In genomic region chr6:71877965-71878760, GRCm38 (mm10) we compare ENCODE assay signal across 1 mouse cellular context.
TF ChIP-seq lines count a peak whose summit lies in the region.

No protein-coding gene starts in this region.

TF ChIP-seq in MEL, 35 proteins besides CTCF, POLR2A, EP300 and RAD21 (continued from another document):
- TF ChIP-seq GABPA (IDR thresholded peaks at IDR 0.05; ENCODE audit: low read depth, low read length): no peak
- TF ChIP-seq ZKSCAN1 (IDR thresholded peaks at IDR 0.05; ENCODE audit: low read depth, low read length): no peak
- TF ChIP-seq SIN3A (IDR thresholded peaks at IDR 0.05; ENCODE audit: low read length): peak; percentile 43; the same call in 1 of the 2 replicates
- peak; percentile 57 for TF ChIP-seq ETS1 (IDR thresholded peaks at IDR 0.05; ENCODE audit: low read depth, low read length)
- TF ChIP-seq TBP (IDR thresholded peaks at IDR 0.05; ENCODE audit: low read depth, low read length): no peak
- TF ChIP-seq MAX (IDR thresholded peaks at IDR 0.05; ENCODE audit: low read length): no peak
- no peak for TF ChIP-seq TAL1 (IDR thresholded peaks at IDR 0.05; ENCODE audit: low read length)
- peak; percentile 90 for TF ChIP-seq RCOR1 (IDR thresholded peaks at IDR 0.05; ENCODE audit: low read depth, low read length)
- TF ChIP-seq BHLHE40 (IDR thresholded peaks at IDR 0.05; ENCODE audit: borderline replicate concordance, low read depth, low read length): no peak
- TF ChIP-seq ZMIZ1 (IDR thresholded peaks at IDR 0.05; ENCODE audit: low read depth, low read length): no peak; the same call in 1 of the 2 replicates
- TF ChIP-seq HCFC1 (IDR thresholded peaks at IDR 0.05; ENCODE audit: low read depth, low read length): no peak
- TF ChIP-seq MYB (IDR thresholded peaks at IDR 0.05; ENCODE audit: low read depth, low read length): no peak
- peak; percentile 38; the same call in 1 of the 2 replicates for TF ChIP-seq MAFK (IDR thresholded peaks at IDR 0.05; ENCODE audit: borderline replicate concordance, low read depth, low read length)
- TF ChIP-seq MEF2A (IDR thresholded peaks at IDR 0.05; ENCODE audit: extremely low read depth, insufficient replicate concordance, low read depth, low read length, poor library complexity, severe bottlenecking): no peak
- no peak for TF ChIP-seq NELFE (IDR thresholded peaks at IDR 0.05; ENCODE audit: low read depth, low read length)
- no peak for TF ChIP-seq MAZ (IDR thresholded peaks at IDR 0.05; ENCODE audit: low read depth, low read length)
- no peak for TF ChIP-seq SMC3 (IDR thresholded peaks at IDR 0.05; ENCODE audit: low read depth, low read length)
- TF ChIP-seq POLR2AphosphoS2 (IDR thresholded peaks at IDR 0.05; ENCODE audit: low read length): peak; percentile 61; the same call in 1 of the 2 replicates
- no peak for TF ChIP-seq UBTF (IDR thresholded peaks at IDR 0.05; ENCODE audit: borderline replicate concordance, insufficient read depth, low read depth, low read length)
TF ChIP-seq in MEL: peak in this region for 7.
